Mouse (Mus musculus): ENCODE measurements at regions not wholly inside any gene's neighbourhood (a gene's known extent, or its start where the extent isn't known, plus 50 kb on each side); places are given as distances from the start of the nearest gene placed in this dataset.

DNA sequence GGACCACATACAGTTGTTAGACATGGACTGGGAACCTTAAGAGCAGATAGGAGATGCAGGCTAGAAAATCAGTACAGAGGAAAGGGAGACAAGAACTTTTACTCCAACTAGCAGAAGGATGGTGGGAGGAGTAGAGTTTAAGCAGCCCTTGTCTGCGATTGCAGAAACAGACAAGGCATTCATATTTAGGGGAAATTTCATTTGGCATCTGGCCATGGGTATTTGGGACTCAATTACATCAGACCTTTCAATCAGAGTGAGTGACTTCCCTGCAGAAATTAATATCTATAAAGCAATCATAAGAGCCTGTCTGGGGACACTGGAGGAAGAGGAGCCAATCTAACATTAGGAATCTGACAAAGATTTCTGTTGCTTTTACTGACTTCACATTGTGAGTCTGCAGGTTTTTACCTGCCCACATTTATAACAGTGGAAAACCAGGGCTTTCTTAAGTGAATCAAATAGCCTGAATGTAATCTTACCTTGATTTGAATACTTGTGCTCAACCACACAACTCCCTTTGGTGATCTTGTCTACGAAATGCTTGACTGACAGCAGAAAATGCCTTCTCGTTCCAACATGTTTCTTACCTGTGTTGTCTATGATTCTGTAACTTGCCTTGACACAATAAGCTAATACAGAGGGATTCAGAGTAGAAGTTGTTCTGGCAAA is 169.8 kb upstream of the Xrcc4 start:
- H3K9me3 ChIP-seq (replicated peaks; ENCODE audit: control insufficient read depth, low read length), result 0 out of 2 replicates have a peak, but pooled peaks cover 2% of the 10 kb centered on the region
- H3K4me1 ChIP-seq (ENCODE audit: control insufficient read depth, insufficient read depth, low read length), result no peaks in the 10 kb centered on the region
- H3K4me3 ChIP-seq (ENCODE audit: low read depth, low read length), result no peak overlapping the region
- H3K27ac ChIP-seq (ENCODE audit: low read depth, low read length), result no peak overlapping the region
- H3K9ac ChIP-seq (ENCODE audit: low read depth, low read length), result no peak overlapping the region
- ATAC-seq (replicated peaks; ENCODE audit: insufficient number of reproducible peaks, low FRiP score, low TSS enrichment), result no peak
- H3K36me3 ChIP-seq (ENCODE audit: control insufficient read depth, insufficient read depth, low read length), result no peaks in the 10 kb centered on the region
- no peak overlapping the region for H3K4me2 ChIP-seq
- H3K27me3 ChIP-seq (ENCODE audit: control insufficient read depth, insufficient read depth, low read length), result no peaks in the 10 kb centered on the region
- WGBS (ENCODE audit: insufficient replicate concordance), result 83% methylated on average over 3 of the region's 3 CpGs

DNA sequence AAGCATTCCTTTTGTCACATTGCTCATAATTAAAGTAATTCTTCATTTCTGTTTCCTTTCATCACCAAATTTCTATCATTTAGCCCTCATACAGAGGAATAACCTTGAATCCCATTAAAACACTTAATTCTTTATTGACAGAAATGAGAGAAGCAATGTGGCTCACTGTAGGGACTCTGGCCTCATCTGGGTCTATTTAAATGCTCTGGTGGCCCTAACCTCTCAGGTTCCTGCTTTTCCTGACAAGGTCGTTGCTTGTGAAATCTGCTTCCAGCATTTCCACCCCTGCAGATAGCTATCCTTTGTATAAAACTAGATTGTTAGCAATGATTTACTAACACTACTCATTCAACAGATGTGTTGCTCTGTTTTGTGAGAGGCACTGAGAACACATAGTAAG is 163.6 kb upstream of the Xrcc4 start:
- H3K4me2 ChIP-seq, result no peak overlapping the region
- H3K4me1 ChIP-seq (ENCODE audit: control insufficient read depth, insufficient read depth, low read length), result no peaks in the 10 kb centered on the region
- H3K36me3 ChIP-seq (ENCODE audit: control insufficient read depth, insufficient read depth, low read length), result no peaks in the 10 kb centered on the region
- no peak overlapping the region for H3K27ac ChIP-seq (ENCODE audit: low read depth, low read length)
- no peak overlapping the region for H3K4me3 ChIP-seq (ENCODE audit: low read depth, low read length)
- no peak for ATAC-seq (replicated peaks; ENCODE audit: insufficient number of reproducible peaks, low FRiP score, low TSS enrichment)
- H3K9me3 ChIP-seq (replicated peaks; ENCODE audit: control insufficient read depth, low read length), result no peaks in the 10 kb centered on the region
- H3K9ac ChIP-seq (ENCODE audit: low read depth, low read length), result no peak overlapping the region
- H3K27me3 ChIP-seq (ENCODE audit: control insufficient read depth, insufficient read depth, low read length), result no peaks in the 10 kb centered on the region
- 42% methylated on average over 1 of the region's 1 CpGs for WGBS (ENCODE audit: insufficient replicate concordance)

DNA sequence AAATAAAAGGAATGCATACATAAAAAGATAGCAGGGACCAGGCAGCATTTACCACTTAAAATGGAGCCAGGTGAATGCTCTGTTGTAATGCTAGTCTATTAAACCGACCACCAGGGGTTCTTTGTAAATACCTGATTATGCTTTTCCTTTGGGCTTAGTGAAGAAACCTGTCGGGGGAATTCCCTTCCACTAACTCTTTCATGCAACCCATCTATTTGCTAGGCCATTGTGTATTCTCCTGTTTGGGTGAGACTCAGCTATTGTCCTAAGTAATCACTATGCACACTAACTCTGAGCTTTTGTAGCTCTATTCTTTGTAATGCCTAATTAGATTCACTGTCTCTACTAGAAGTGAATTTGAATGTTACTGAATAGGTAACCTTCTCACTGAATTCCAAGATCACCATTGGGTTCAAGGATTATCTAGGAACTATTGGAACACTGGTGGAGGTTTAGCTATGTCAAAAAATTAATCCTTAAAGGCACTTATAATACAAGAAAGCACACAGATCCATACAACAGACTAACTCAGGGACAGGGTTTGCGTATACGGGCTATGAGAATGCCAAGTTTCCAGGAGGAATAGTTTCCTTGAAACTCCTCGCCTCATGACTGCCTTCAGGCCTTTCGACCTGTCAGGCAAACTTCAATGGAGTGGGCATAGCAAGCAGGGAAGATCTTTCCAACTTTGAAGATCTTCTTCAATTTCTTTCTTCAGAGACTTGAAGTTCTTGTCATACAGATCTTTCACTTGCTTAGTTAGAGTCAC is 156.8 kb upstream of the Xrcc4 start:
- Histone ChIP-seq H3K27me3 (ENCODE audit: control insufficient read depth, insufficient read depth, low read length) (no peaks in the 10 kb centered on the region), H3K9ac (ENCODE audit: low read depth, low read length) (no peak overlapping the region), H3K4me2 (no peak overlapping the region), H3K36me3 (ENCODE audit: control insufficient read depth, insufficient read depth, low read length) (no peaks in the 10 kb centered on the region), H3K4me1 (ENCODE audit: control insufficient read depth, insufficient read depth, low read length) (no peaks in the 10 kb centered on the region), H3K9me3 (replicated peaks; ENCODE audit: control insufficient read depth, low read length) (no peaks in the 10 kb centered on the region), H3K4me3 (ENCODE audit: low read depth, low read length) (no peak overlapping the region), H3K27ac (ENCODE audit: low read depth, low read length) (no peak overlapping the region)
- no peak for ATAC-seq (replicated peaks; ENCODE audit: insufficient number of reproducible peaks, low FRiP score, low TSS enrichment)
- WGBS (ENCODE audit: insufficient replicate concordance), result 87% methylated on average over 6 of the region's 6 CpGs

DNA sequence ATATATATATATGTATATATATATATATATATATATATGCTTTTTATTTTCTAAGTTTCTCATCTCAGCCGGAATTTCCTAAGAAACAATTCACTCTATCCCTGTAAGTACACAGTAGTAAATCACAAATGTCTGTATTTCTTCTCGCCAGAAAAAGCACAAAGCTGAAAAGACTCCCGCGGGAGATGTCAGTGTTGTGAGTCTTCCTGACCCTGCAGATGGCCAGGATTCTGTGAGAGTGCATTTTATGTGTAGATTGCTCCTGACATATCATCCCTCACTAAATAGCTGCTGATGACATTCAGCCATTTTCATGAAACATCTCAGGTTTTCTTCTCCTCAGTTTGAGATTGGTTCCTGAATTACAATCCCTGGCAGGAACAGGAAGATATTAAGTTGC is 148.9 kb upstream of the Xrcc4 start:
- 73% methylated on average over 4 of the region's 4 CpGs for WGBS (ENCODE audit: insufficient replicate concordance)
- Histone ChIP-seq H3K4me3 (ENCODE audit: low read depth, low read length) (no peak overlapping the region), H3K9ac (ENCODE audit: low read depth, low read length) (no peak overlapping the region)

DNA sequence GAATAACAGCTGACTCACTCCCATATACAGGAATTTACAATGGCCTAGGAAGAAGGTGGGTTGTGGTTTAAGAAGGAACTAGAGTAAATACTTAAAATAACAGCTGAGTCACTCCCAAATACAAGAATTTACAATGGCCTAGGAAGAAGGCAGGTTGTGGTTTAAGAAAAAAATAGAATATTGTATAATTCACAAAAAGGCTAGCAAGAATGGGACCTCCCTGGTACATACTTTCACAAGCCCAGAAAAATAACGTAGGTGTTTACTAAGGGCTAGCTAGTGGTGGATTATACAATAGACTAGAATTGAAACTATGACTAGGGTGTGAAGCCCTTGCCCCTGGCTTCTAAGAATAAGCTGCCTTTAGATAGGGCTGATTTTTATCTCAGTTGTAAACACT is 144.6 kb upstream of the Xrcc4 start:
- H3K27me3 ChIP-seq (ENCODE audit: control insufficient read depth, insufficient read depth, low read length), result no peaks in the 10 kb centered on the region
- no peak overlapping the region for H3K4me2 ChIP-seq
- no peaks in the 10 kb centered on the region for H3K4me1 ChIP-seq (ENCODE audit: control insufficient read depth, insufficient read depth, low read length)
- WGBS (ENCODE audit: insufficient replicate concordance), result 76% methylated on average over 1 of the region's 1 CpGs
- no peaks in the 10 kb centered on the region for H3K36me3 ChIP-seq (ENCODE audit: control insufficient read depth, insufficient read depth, low read length)
- no peak for ATAC-seq (replicated peaks; ENCODE audit: insufficient number of reproducible peaks, low FRiP score, low TSS enrichment)
- H3K9me3 ChIP-seq (replicated peaks; ENCODE audit: control insufficient read depth, low read length), result no peaks in the 10 kb centered on the region
- no peak overlapping the region for H3K27ac ChIP-seq (ENCODE audit: low read depth, low read length)
- H3K4me3 ChIP-seq (ENCODE audit: low read depth, low read length), result no peak overlapping the region
- no peak overlapping the region for H3K9ac ChIP-seq (ENCODE audit: low read depth, low read length)

More for the DNA sequence above, 148.9 kb upstream of the Xrcc4 start:
- no peaks in the 10 kb centered on the region for H3K9me3 ChIP-seq (replicated peaks; ENCODE audit: control insufficient read depth, low read length)
- no peak overlapping the region for H3K4me2 ChIP-seq
- no peaks in the 10 kb centered on the region for H3K36me3 ChIP-seq (ENCODE audit: control insufficient read depth, insufficient read depth, low read length)
- H3K27me3 ChIP-seq (ENCODE audit: control insufficient read depth, insufficient read depth, low read length), result no peaks in the 10 kb centered on the region
- ATAC-seq (replicated peaks; ENCODE audit: insufficient number of reproducible peaks, low FRiP score, low TSS enrichment), result no peak
- no peak overlapping the region for H3K27ac ChIP-seq (ENCODE audit: low read depth, low read length)
- H3K4me1 ChIP-seq (ENCODE audit: control insufficient read depth, insufficient read depth, low read length), result no peaks in the 10 kb centered on the region

DNA sequence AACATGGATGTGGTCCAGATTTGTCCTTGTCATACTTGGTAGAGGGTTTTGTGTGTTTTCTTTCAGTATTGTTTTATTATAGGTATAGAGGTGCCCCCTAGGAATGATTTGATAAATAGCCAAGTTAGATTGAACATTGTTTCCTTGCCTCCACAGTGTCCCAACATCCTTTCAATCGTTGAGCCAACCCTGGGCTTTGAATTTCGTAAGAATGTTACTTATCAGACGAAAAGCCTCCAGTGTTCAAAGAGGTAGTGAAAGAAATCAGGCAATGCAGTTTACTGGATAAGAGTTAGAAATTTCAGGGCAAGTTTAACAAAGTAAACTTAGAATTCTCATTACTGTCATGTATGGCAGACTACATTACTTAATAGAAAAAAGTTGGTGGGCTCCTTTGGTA is 144.2 kb upstream of the Xrcc4 start:
- H3K9ac ChIP-seq (ENCODE audit: low read depth, low read length), result no peak overlapping the region
- ATAC-seq (replicated peaks; ENCODE audit: insufficient number of reproducible peaks, low FRiP score, low TSS enrichment), result no peak
- H3K9me3 ChIP-seq (replicated peaks; ENCODE audit: control insufficient read depth, low read length), result no peaks in the 10 kb centered on the region
- no peak overlapping the region for H3K4me3 ChIP-seq (ENCODE audit: low read depth, low read length)
- no peak overlapping the region for H3K27ac ChIP-seq (ENCODE audit: low read depth, low read length)
- no peaks in the 10 kb centered on the region for H3K27me3 ChIP-seq (ENCODE audit: control insufficient read depth, insufficient read depth, low read length)
- H3K4me1 ChIP-seq (ENCODE audit: control insufficient read depth, insufficient read depth, low read length), result no peaks in the 10 kb centered on the region
- no peaks in the 10 kb centered on the region for H3K36me3 ChIP-seq (ENCODE audit: control insufficient read depth, insufficient read depth, low read length)
- no peak overlapping the region for H3K4me2 ChIP-seq
- 71% methylated on average over 3 of the region's 3 CpGs for WGBS (ENCODE audit: insufficient replicate concordance)

DNA sequence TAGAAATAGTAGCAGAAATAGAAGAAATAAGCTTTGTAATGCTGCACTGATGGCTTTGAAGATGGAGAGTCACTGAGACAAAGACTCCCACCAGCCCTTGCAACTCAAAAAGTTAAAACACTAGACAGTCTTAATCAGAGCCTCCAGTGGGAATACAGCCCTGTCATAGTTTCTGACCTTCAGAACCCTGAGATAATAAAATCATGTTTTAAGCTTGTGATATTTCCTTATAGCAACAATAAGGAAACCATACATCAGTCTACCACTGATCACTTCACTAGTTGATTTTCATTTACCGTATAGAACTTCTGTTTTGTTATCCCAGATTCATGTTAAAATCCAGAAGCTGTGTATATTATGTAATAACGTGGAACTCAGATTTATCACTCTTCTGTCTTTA is 139.7 kb upstream of the Xrcc4 start:
- no peak for ATAC-seq (replicated peaks; ENCODE audit: insufficient number of reproducible peaks, low FRiP score, low TSS enrichment)
- 85% methylated on average over 2 of the region's 2 CpGs for WGBS (ENCODE audit: insufficient replicate concordance)
- no peak overlapping the region for H3K27ac ChIP-seq (ENCODE audit: low read depth, low read length)

DNA sequence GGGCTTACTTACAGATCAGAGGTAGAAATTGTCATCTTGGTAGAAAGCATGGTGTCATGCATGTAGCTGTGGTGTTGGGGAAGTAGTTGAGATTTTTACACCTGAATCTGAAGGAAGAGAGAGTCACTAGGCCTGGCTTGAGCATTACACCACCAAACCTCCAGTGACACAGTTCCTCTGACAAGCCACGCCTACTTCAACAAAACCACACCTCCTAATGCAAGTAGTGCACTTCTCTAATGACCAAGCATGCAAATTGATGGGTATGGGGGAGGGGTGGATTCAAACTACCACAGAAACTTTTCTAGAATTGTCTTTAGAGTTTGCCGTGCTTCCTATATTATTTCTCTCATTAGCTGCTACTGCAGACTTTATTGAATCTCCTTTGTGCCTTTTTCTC is 136.8 kb upstream of the Xrcc4 start:
- Histone ChIP-seq H3K4me1 (ENCODE audit: control insufficient read depth, insufficient read depth, low read length) (no peaks in the 10 kb centered on the region), H3K4me2 (no peak overlapping the region), H3K9ac (ENCODE audit: low read depth, low read length) (no peak overlapping the region), H3K27ac (ENCODE audit: low read depth, low read length) (no peak overlapping the region), H3K27me3 (ENCODE audit: control insufficient read depth, insufficient read depth, low read length) (no peaks in the 10 kb centered on the region), H3K36me3 (ENCODE audit: control insufficient read depth, insufficient read depth, low read length) (no peaks in the 10 kb centered on the region), H3K9me3 (replicated peaks; ENCODE audit: control insufficient read depth, low read length) (no peaks in the 10 kb centered on the region), H3K4me3 (ENCODE audit: low read depth, low read length) (no peak overlapping the region)
- no peak for ATAC-seq (replicated peaks; ENCODE audit: insufficient number of reproducible peaks, low FRiP score, low TSS enrichment)
- WGBS (ENCODE audit: insufficient replicate concordance), result 81% methylated on average over 2 of the region's 2 CpGs

More for the DNA sequence above, 139.7 kb upstream of the Xrcc4 start:
- Histone ChIP-seq H3K9me3 (replicated peaks; ENCODE audit: control insufficient read depth, low read length) (no peaks in the 10 kb centered on the region), H3K4me1 (ENCODE audit: control insufficient read depth, insufficient read depth, low read length) (no peaks in the 10 kb centered on the region), H3K4me3 (ENCODE audit: low read depth, low read length) (no peak overlapping the region), H3K36me3 (ENCODE audit: control insufficient read depth, insufficient read depth, low read length) (no peaks in the 10 kb centered on the region), H3K4me2 (no peak overlapping the region), H3K9ac (ENCODE audit: low read depth, low read length) (no peak overlapping the region), H3K27me3 (ENCODE audit: control insufficient read depth, insufficient read depth, low read length) (no peaks in the 10 kb centered on the region)

DNA sequence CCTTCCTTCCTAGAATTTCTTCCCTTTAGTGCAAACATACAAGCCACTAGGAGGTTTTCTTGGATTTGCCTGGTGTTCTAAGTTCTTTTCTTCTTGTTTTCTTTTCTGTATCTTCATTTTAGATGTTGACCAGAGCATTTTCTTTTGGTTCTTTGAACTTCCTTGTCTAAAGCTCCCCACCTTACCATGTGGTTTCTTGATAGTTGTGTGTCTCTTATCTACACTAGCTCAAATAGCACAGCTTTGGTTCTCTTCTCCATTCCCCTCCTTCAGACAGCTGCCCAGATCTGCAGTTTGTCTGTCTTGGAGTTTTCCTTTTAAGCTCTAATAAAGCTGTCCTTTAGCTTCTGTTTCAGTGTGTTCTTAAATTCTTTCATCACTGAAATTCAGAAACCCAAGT is 123.0 kb upstream of the Xrcc4 start:
- Histone ChIP-seq H3K4me1 (ENCODE audit: control insufficient read depth, insufficient read depth, low read length) (no peaks in the 10 kb centered on the region), H3K9ac (ENCODE audit: low read depth, low read length) (no peak overlapping the region), H3K4me2 (no peak overlapping the region), H3K4me3 (ENCODE audit: low read depth, low read length) (no peak overlapping the region), H3K36me3 (ENCODE audit: control insufficient read depth, insufficient read depth, low read length) (no peaks in the 10 kb centered on the region), H3K27me3 (ENCODE audit: control insufficient read depth, insufficient read depth, low read length) (no peaks in the 10 kb centered on the region), H3K9me3 (replicated peaks; ENCODE audit: control insufficient read depth, low read length) (no peaks in the 10 kb centered on the region), H3K27ac (ENCODE audit: low read depth, low read length) (no peak overlapping the region)
- ATAC-seq (replicated peaks; ENCODE audit: insufficient number of reproducible peaks, low FRiP score, low TSS enrichment), result no peak
